Comparison of ENCODE assay signal across 24 mouse cellular contexts in the genomic region with DNA sequence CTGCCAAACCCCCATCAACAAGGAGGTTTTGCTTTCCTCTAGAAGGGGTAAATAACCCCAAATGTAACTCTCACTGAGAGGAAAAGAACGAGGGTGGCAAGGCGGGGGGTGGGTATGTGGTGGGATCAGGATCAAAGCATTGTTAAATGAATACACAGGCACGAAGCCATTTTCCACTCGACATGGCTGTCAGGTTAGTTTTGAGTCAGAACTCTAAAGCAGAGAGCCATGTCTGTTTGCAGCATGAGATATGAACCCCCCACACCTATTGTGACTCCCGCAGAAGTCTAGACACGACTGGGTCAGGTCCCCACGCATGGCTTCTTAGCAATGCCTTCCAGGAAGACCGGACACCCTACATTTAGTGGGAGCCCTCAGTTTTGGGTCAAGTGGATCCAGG. TPM values are rescaled to one million over a fixed set of nuclear protein-coding genes. Genes with fewer than 3 reads are reported as not detected.
"Had no signal": no experiment of that assay in that cellular context is flagged by ENCODE, and none has a peak within 500 bp of the region (broad histone marks: within the 10 kb centered on the region; RNA-seq: fewer than 3 reads in every experiment).

No protein-coding gene starts in this region.

- DNase-seq: kidney, adult 2 months; kidney, postnatal 25 days; layer of hippocampus, adult 9-11 months; liver; lung, adult 18-20 months; lung, postnatal 10 days; lung, postnatal 4 days; right cerebral cortex, adult 18-20 months; right cerebral cortex, postnatal 14 days; right cerebral cortex, postnatal 4 days; thymus, adult 2 months; thymus, postnatal 25 days had no signal

- H3K4me2 ChIP-seq: limb, embryonic 13.5 days; liver, embryonic 12.5 days; liver, embryonic 15.5 days; lung, embryonic 15.5 days; neural tube, embryonic 13.5 days had no signal

- H3K9me3 ChIP-seq: limb, embryonic 10.5 days; liver, embryonic 12.5 days; liver, embryonic 15.5 days; lung, embryonic 15.5 days had no signal

- H3K9ac ChIP-seq: limb, embryonic 13.5 days; liver, embryonic 12.5 days; liver, embryonic 15.5 days; lung, embryonic 15.5 days; neural tube, embryonic 13.5 days had no signal

- H3K36me3 ChIP-seq: limb, embryonic 10.5 days; limb, embryonic 13.5 days; liver, embryonic 12.5 days; liver, embryonic 15.5 days; lung, embryonic 15.5 days; neural tube, embryonic 13.5 days had no signal

- H3K4me1 ChIP-seq: liver, embryonic 15.5 days had no signal

- H3K4me3 ChIP-seq: layer of hippocampus, adult 2 months; limb, embryonic 10.5 days; limb, embryonic 13.5 days; liver, embryonic 12.5 days; liver, embryonic 15.5 days; lung, embryonic 15.5 days; myocyte; neural tube, embryonic 13.5 days had no signal

- H3K27ac ChIP-seq: kidney, postnatal 0 days; layer of hippocampus, adult 2 months; limb, embryonic 13.5 days; liver, embryonic 12.5 days; liver, embryonic 15.5 days; lung, embryonic 15.5 days; neural tube, embryonic 13.5 days; stomach, postnatal 0 days had no signal

- ATAC-seq: intestine, postnatal 0 days; liver, embryonic 12.5 days had no signal

- H3K27me3 ChIP-seq: limb, embryonic 13.5 days; liver, embryonic 12.5 days; liver, embryonic 15.5 days had no signal

RNA-seq across cellular contexts. Expression of a gene that starts 24.6 kb away (rescaled TPM):
- total RNA-seq: monocyte, adult 5-6 weeks had no signal
- polyA plus RNA-seq: liver, embryonic 15.5 days had no signal
